Mouse (Mus musculus) testis, adult 2 months (tissue): ENCODE measurements at regions not wholly inside any gene's neighbourhood (a gene's known extent, or its start where the extent isn't known, plus 50 kb on each side); places are given as distances from the start of the nearest gene placed in this dataset.

Experiments
- CTCF ChIP-seq: fragments of 200-500 bp; IDR thresholded peaks from 2 replicates; pipeline ENCODE4 v1.5.1; 2012; ENCODE audit warnings: low read depth, mild to moderate bottlenecking, inconsistent platforms, low read length, moderate library complexity; ENCODE audit not compliant: control insufficient read depth, insufficient read depth, insufficient replicate concordance
- POLR2A ChIP-seq: fragments of 200-500 bp; IDR thresholded peaks from 2 replicates; pipeline ENCODE4 v1.6.1; 2012; ENCODE audit warnings: low read depth, mild to moderate bottlenecking, inconsistent platforms, low read length, moderate library complexity; ENCODE audit not compliant: control insufficient read depth

DNA sequence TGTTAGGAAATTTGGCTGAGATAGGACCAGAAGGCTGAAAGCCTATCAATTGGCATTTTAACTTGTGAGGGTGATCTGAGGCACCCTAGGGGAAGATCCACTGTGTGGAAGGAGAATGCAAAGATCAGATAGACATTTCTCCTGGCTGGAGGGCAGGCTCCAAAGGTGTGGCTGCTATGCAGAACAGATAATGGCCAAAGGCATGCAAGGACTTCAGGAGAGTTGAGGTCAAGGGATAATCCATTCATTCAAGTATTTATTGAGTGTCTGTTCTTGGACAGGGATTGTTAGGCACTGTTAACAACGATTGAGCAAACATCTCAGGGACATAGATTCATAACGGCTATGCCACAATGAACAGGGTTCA is 58.2 kb upstream of the Tle4 start:
- no peak for TF ChIP-seq CTCF
- no peak for TF ChIP-seq POLR2A
